Mouse (Mus musculus) CD4-positive, CD25-positive, alpha-beta regulatory T cell (primary cell): ENCODE measurements around the gene Samd1. TPM values are rescaled to one million over a fixed set of nuclear protein-coding genes. Genes with fewer than 3 reads are reported as not detected.

Experiments
- polyA plus RNA-seq: library from polyadenylated mRNA; unstranded; fragments of 100-300 nt; shearing (Covaris generic); gene quantifications from one replicate; pipeline ENCODE4 v1.2.1, GENCODE M21; 2017

Samd1 gene
- polyA plus RNA-seq = 16.4 TPM

GRCm38 (mm10) chr8:83997511-83998141, at the start of gene Samd1:
Samd1 (plus strand) TSS chr8:83997672.

GRCm38 (mm10) chr8:83955106-83955957, 42.1 kb upstream of the Samd1 start, which contains the start of the genes Gm10644 and Asf1b:
Gm10644 (minus strand) TSS chr8:83955205.
Asf1b (plus strand) TSS chr8:83955507.

GRCm38 (mm10) chr8:83972150-83973120, 25.0 kb upstream of the Samd1 start, which contains the start of gene Prkaca:
Prkaca (plus strand) TSS chr8:83972993.

GRCm38 (mm10) chr8:84001281-84002000, 4.0 kb downstream of the Samd1 start, which contains the start of gene 1700067K01Rik:
1700067K01Rik (plus strand) TSS chr8:84001502.

GRCm38 (mm10) chr8:84011705-84012498, 14.4 kb downstream of the Samd1 start, which contains the start of gene 2210011C24Rik:
2210011C24Rik (minus strand) TSS chr8:84012171.

GRCm38 (mm10) chr8:84021096-84021495, 23.6 kb downstream of the Samd1 start, which contains the start of gene Palm3:
Palm3 (plus strand) TSS chr8:84021471.

GRCm38 (mm10) chr8:84042066-84042947, 44.8 kb downstream of the Samd1 start, which contains the start of gene Il27ra:
Il27ra (minus strand) TSS chr8:84042589.

GRCm38 (mm10) chr8:84044900-84045299, 47.4 kb downstream of the Samd1 start, which contains the start of gene Rln3:
Rln3 (minus strand) TSS chr8:84045000.

Other genes with a start within 250 kb of the Samd1 start
- 8.6 TPM for gene Adgrl1, start 97.6 kb upstream of the Samd1 start, polyA plus RNA-seq
- 0.49 TPM for gene Gm10644, start 42.5 kb upstream of the Samd1 start, polyA plus RNA-seq
- gene Asf1b, start 42.2 kb upstream of the Samd1 start, polyA plus RNA-seq = 16.3 TPM
- gene Prkaca, start 24.7 kb upstream of the Samd1 start, polyA plus RNA-seq = 68.8 TPM
- 0.54 TPM for gene 1700067K01Rik, start 3.8 kb downstream of the Samd1 start, polyA plus RNA-seq
- gene 2210011C24Rik, start 14.5 kb downstream of the Samd1 start, polyA plus RNA-seq = 1.3 TPM
- 14.5 TPM for gene Palm3, start 23.8 kb downstream of the Samd1 start, polyA plus RNA-seq
- gene Il27ra, start 44.9 kb downstream of the Samd1 start, polyA plus RNA-seq = 361 TPM
- 133 TPM for gene Rln3, start 47.3 kb downstream of the Samd1 start, polyA plus RNA-seq
- 2.0 TPM for gene Gm10643, start 67.5 kb downstream of the Samd1 start, polyA plus RNA-seq
- 42.0 TPM for gene Rfx1, start 69.2 kb downstream of the Samd1 start, polyA plus RNA-seq
- 33.5 TPM for gene Dcaf15, start 107.1 kb downstream of the Samd1 start, polyA plus RNA-seq
- gene Podnl1, start 128.3 kb downstream of the Samd1 start, polyA plus RNA-seq = 11.6 TPM
- gene Cc2d1a, start 150.3 kb downstream of the Samd1 start, polyA plus RNA-seq = 46.5 TPM
- 2.3 TPM for gene 4930432K21Rik, start 150.4 kb downstream of the Samd1 start, polyA plus RNA-seq
- 0.75 TPM for gene Nanos3, start 187.5 kb downstream of the Samd1 start, polyA plus RNA-seq
- 14.7 TPM for gene Zswim4, start 239.4 kb downstream of the Samd1 start, polyA plus RNA-seq